Mouse (Mus musculus): Measurements from ENCODE around the gene Olfr374.

GRCm38 (mm10) chr8:72106740-72107139 is at the start of gene Olfr374:
- no peak for TF ChIP-seq CTCF (IDR thresholded peaks at IDR 0.05; ENCODE audit: low read depth, low read length)
- no peak for TF ChIP-seq GATA1 (IDR thresholded peaks at IDR 0.05; ENCODE audit: borderline replicate concordance, low read length)

All from G1E (cell line).